Mouse (Mus musculus): ENCODE measurements around the gene Stk38. TPM values are rescaled to one million over a fixed set of nuclear protein-coding genes. Genes with fewer than 3 reads are reported as not detected.
"Not testable (repeated sequence)": the region's sequence is repeated elsewhere in the genome, so short reads cannot be mapped to it uniquely, and the experiment has no call there.

The Stk38 gene
- polyA plus RNA-seq, 1 experiment from 2014 or later, result 122 TPM

- no peaks in the 10 kb centered on the region for H3K27me3 ChIP-seq
- peaks cover 40% of the 10 kb centered on the region for H3K36me3 ChIP-seq
- peaks cover 17% of the 10 kb centered on the region; the same call in 1 of the 2 replicates for H3K4me1 ChIP-seq
- ATAC-seq (ENCODE audit: insufficient number of reproducible peaks, low FRiP score, low TSS enrichment, low read depth), result no peak
- H3K4me3 ChIP-seq (replicated peaks), result peak overlapping the region; percentile 72
- H3K4me2 ChIP-seq (replicated peaks), result peak overlapping the region; percentile 79
- H3K9me3 ChIP-seq (replicated peaks), result no peaks in the 10 kb centered on the region
- H3K27ac ChIP-seq (replicated peaks), result no peak overlapping the region
- no peak overlapping the region for H3K9ac ChIP-seq
These were observed 27.7 kb upstream of the Stk38 start for GRCm38 (mm10) chr17:29035506-29035905.

GRCm38 (mm10) chr17:29034264-29034663 is 26.5 kb upstream of the Stk38 start:
- H3K27me3 ChIP-seq, result no peaks in the 10 kb centered on the region
- H3K36me3 ChIP-seq, result peaks cover 27% of the 10 kb centered on the region
- peak overlapping the region; percentile 99; the same call in 1 of the 2 replicates for H3K27ac ChIP-seq (replicated peaks)
- peak overlapping the region; percentile 72 for H3K4me3 ChIP-seq (replicated peaks)
- H3K4me2 ChIP-seq (replicated peaks), result peak overlapping the region; percentile 79
- H3K4me1 ChIP-seq, result peaks cover 14% of the 10 kb centered on the region; the same call in 1 of the 2 replicates
- H3K9ac ChIP-seq, result peak overlapping the region; percentile 78
- no peak for ATAC-seq (ENCODE audit: insufficient number of reproducible peaks, low FRiP score, low TSS enrichment, low read depth)
- no peaks in the 10 kb centered on the region for H3K9me3 ChIP-seq (replicated peaks)

GRCm38 (mm10) chr17:29033569-29034061 is 25.8 kb upstream of the Stk38 start:
- H3K4me2 ChIP-seq (replicated peaks), result peak overlapping the region; percentile 79
- peak overlapping the region; percentile 99 for H3K27ac ChIP-seq (replicated peaks)
- no peaks in the 10 kb centered on the region for H3K9me3 ChIP-seq (replicated peaks)
- WGBS, result 0% methylated on average over 6 of the region's 6 CpGs
- H3K9ac ChIP-seq, result peak overlapping the region; percentile 78
- H3K4me3 ChIP-seq (replicated peaks), result peak overlapping the region; percentile 72
- H3K27me3 ChIP-seq, result no peaks in the 10 kb centered on the region
- H3K36me3 ChIP-seq, result peaks cover 22% of the 10 kb centered on the region
- no peak for ATAC-seq (ENCODE audit: insufficient number of reproducible peaks, low FRiP score, low TSS enrichment, low read depth)
- H3K4me1 ChIP-seq, result peaks cover 14% of the 10 kb centered on the region; the same call in 1 of the 2 replicates

GRCm38 (mm10) chr17:29032274-29033069 is 24.7 kb upstream of the Stk38 start, which contains the start of gene Srsf3:
Gene Srsf3, plus strand, starts transcription at chr17:29032628.
- WGBS, result under 1% methylated on average over 77 of the region's 77 CpGs
- ATAC-seq (ENCODE audit: insufficient number of reproducible peaks, low FRiP score, low TSS enrichment, low read depth), result peak; percentile 97
- Histone ChIP-seq H3K9me3 (replicated peaks) (no peaks in the 10 kb centered on the region), H3K27ac (replicated peaks) (peak within 1 kb of the TSS; percentile 99), H3K4me3 (replicated peaks) (peak within 1 kb of the TSS; percentile 72), H3K9ac (peak within 1 kb of the TSS; percentile 87), H3K36me3 (peaks cover 13% of the 10 kb centered on the region), H3K4me1 (peaks cover 14% of the 10 kb centered on the region; the same call in 1 of the 2 replicates), H3K27me3 (no peaks in the 10 kb centered on the region), H3K4me2 (replicated peaks) (peak within 1 kb of the TSS; percentile 79)

- Histone ChIP-seq H3K9ac (peak overlapping the region; percentile 87), H3K27ac (replicated peaks) (peak overlapping the region; percentile 99), H3K36me3 (peaks cover 6% of the 10 kb centered on the region), H3K9me3 (replicated peaks) (no peaks in the 10 kb centered on the region), H3K4me1 (peaks cover 16% of the 10 kb centered on the region), H3K4me2 (replicated peaks) (peak overlapping the region; percentile 65), H3K27me3 (no peaks in the 10 kb centered on the region), H3K4me3 (replicated peaks) (peak overlapping the region; percentile 72)
- 0% methylated on average over 26 of the region's 26 CpGs for WGBS
- ATAC-seq (ENCODE audit: insufficient number of reproducible peaks, low FRiP score, low TSS enrichment, low read depth), result 0 out of 2 replicates have a peak, but pooled peaks have one; percentile 20
These were observed 24.0 kb upstream of the Stk38 start for GRCm38 (mm10) chr17:29031771-29032273.

GRCm38 (mm10) chr17:29031085-29031711 is 23.4 kb upstream of the Stk38 start:
- not testable (repeated sequence) for H3K27me3 ChIP-seq; ATAC-seq (ENCODE audit: insufficient number of reproducible peaks, low FRiP score, low TSS enrichment, low read depth); H3K9me3 ChIP-seq (replicated peaks); H3K36me3 ChIP-seq
- Histone ChIP-seq H3K4me2 (replicated peaks) (peak overlapping the region; percentile 65), H3K4me3 (replicated peaks) (peak overlapping the region; percentile 72), H3K9ac (peak overlapping the region; percentile 87), H3K4me1 (peaks cover 16% of the 10 kb centered on the region), H3K27ac (replicated peaks) (peak overlapping the region; percentile 99)
- WGBS, result 36% methylated on average over 7 of the region's 7 CpGs

- Histone ChIP-seq H3K9ac (no peak overlapping the region), H3K4me1 (peaks cover 16% of the 10 kb centered on the region), H3K27me3 (no peaks in the 10 kb centered on the region), H3K4me2 (replicated peaks) (no peak overlapping the region), H3K36me3 (no peaks in the 10 kb centered on the region), H3K4me3 (replicated peaks) (no peak overlapping the region), H3K9me3 (replicated peaks) (no peaks in the 10 kb centered on the region), H3K27ac (replicated peaks) (no peak overlapping the region)
- ATAC-seq (ENCODE audit: insufficient number of reproducible peaks, low FRiP score, low TSS enrichment, low read depth), result no peak
- WGBS, result 78% methylated on average over 6 of the region's 6 CpGs
These were observed 22.7 kb upstream of the Stk38 start for GRCm38 (mm10) chr17:29030321-29031034.

- Histone ChIP-seq H3K4me2 (replicated peaks) (no peak overlapping the region), H3K36me3 (no peaks in the 10 kb centered on the region), H3K4me3 (replicated peaks) (no peak overlapping the region), H3K4me1 (peaks cover 26% of the 10 kb centered on the region), H3K9me3 (replicated peaks) (no peaks in the 10 kb centered on the region), H3K27me3 (no peaks in the 10 kb centered on the region), H3K9ac (no peak overlapping the region), H3K27ac (replicated peaks) (0 out of 2 replicates have a peak overlapping the region, but pooled peaks have one; percentile 39)
- no peak for ATAC-seq (ENCODE audit: insufficient number of reproducible peaks, low FRiP score, low TSS enrichment, low read depth)
- 44% methylated on average over 5 of the region's 5 CpGs for WGBS
These were observed 19.0 kb upstream of the Stk38 start for GRCm38 (mm10) chr17:29026652-29027356.

GRCm38 (mm10) chr17:29024896-29025565 is 17.2 kb upstream of the Stk38 start:
- no peak for ATAC-seq (ENCODE audit: insufficient number of reproducible peaks, low FRiP score, low TSS enrichment, low read depth)
- Histone ChIP-seq H3K9ac (no peak overlapping the region), H3K4me1 (peaks cover 26% of the 10 kb centered on the region), H3K36me3 (no peaks in the 10 kb centered on the region), H3K27ac (replicated peaks) (peak overlapping the region; percentile 28; the same call in 1 of the 2 replicates), H3K4me3 (replicated peaks) (no peak overlapping the region), H3K9me3 (replicated peaks) (no peaks in the 10 kb centered on the region), H3K27me3 (no peaks in the 10 kb centered on the region), H3K4me2 (replicated peaks) (no peak overlapping the region)
- 27% methylated on average over 10 of the region's 10 CpGs for WGBS
